Mouse (Mus musculus) G1E (cell line): ENCODE measurements at regions not wholly inside any gene's neighbourhood (a gene's known extent, or its start where the extent isn't known, plus 50 kb on each side); places are given as distances from the start of the nearest gene placed in this dataset.

Experiments used
- CTCF ChIP-seq: IDR thresholded peaks from 2 replicates; pipeline ENCODE4 v1.5.1; 2012; ENCODE audit warnings: low read depth, low read length, inconsistent platforms, mixed read lengths
- GATA1 ChIP-seq: IDR thresholded peaks from 2 replicates; pipeline ENCODE4 v1.6.1; 2012; ENCODE audit warnings: borderline replicate concordance, low read length, inconsistent platforms, mixed read lengths
- GATA2 ChIP-seq: IDR thresholded peaks from 2 replicates; pipeline ENCODE4 v1.6.1; 2012; ENCODE audit warnings: low read depth, low read length, inconsistent platforms, borderline replicate concordance

GRCm38 (mm10) chr3:21898241-21898640 lies 178.2 kb upstream of the Tbl1xr1 start:
- no peak for TF ChIP-seq CTCF
- no peak for TF ChIP-seq GATA2
- TF ChIP-seq GATA1: no peak
